Mouse (Mus musculus) hindbrain, embryonic 15.5 days (tissue): ENCODE measurements at regions not wholly inside any gene's neighbourhood (a gene's known extent, or its start where the extent isn't known, plus 50 kb on each side); places are given as distances from the start of the nearest gene placed in this dataset.

Source experiments
- ATAC-seq: fragments of 200-750 bp; cut with Nextera tagmentation; 2 replicates; pipeline ENCODE4 v1.8.0; 2017; ENCODE audit warnings: low read depth, moderate number of reproducible peaks, moderate TSS enrichment; ENCODE audit not compliant: low FRiP score
- H3K27ac ChIP-seq: fragments of 300-500 bp; sonication (generic); replicated peaks from 2 replicates; pipeline ENCODE4 v1.5.1; 2015; ENCODE audit warnings: mild to moderate bottlenecking, inconsistent platforms
- H3K27me3 ChIP-seq: fragments of 300-500 bp; sonication (generic); 2 replicates; pipeline ENCODE4 v1.6.1; 2015; ENCODE audit warnings: control low read depth, inconsistent platforms
- H3K36me3 ChIP-seq: fragments of 300-500 bp; sonication (generic); 2 replicates; pipeline ENCODE4 v1.6.1; 2015; ENCODE audit warnings: control low read depth, inconsistent platforms
- H3K4me1 ChIP-seq: fragments of 300-500 bp; sonication (generic); replicated peaks from 2 replicates; pipeline ENCODE4 v1.6.1; 2015; ENCODE audit warnings: control low read depth, inconsistent platforms
- H3K4me2 ChIP-seq: fragments of 300-500 bp; sonication (generic); 2 replicates; pipeline ENCODE4 v1.6.1; 2015; ENCODE audit warnings: moderate library complexity, mild to moderate bottlenecking, inconsistent platforms
- H3K4me3 ChIP-seq: fragments of 300-500 bp; sonication (generic); 2 replicates; pipeline ENCODE4 v1.5.1; 2015; ENCODE audit warnings: mild to moderate bottlenecking, inconsistent platforms
- H3K9ac ChIP-seq: fragments of 300-500 bp; sonication (generic); 2 replicates; pipeline ENCODE4 v1.6.1; 2015; ENCODE audit warnings: inconsistent platforms
- H3K9me3 ChIP-seq: fragments of 300-500 bp; sonication (generic); 2 replicates; pipeline ENCODE4 v1.6.1; 2016; ENCODE audit warnings: control low read depth, inconsistent platforms
- WGBS: fragments of 180-500 bp; shearing (Covaris S2); methylation state at CpG from one replicate; pipeline ENCODE4 v1.1.7; 2015; 5-methylcytosine and 5-hydroxymethylcytosine counted together

- no peak for ATAC-seq
- Histone ChIP-seq H3K4me1 (no peaks in the 10 kb centered on the region), H3K4me2 (no peak overlapping the region), H3K36me3 (no peaks in the 10 kb centered on the region), H3K9me3 (no peaks in the 10 kb centered on the region), H3K4me3 (no peak overlapping the region), H3K9ac (no peak overlapping the region), H3K27me3 (no peaks in the 10 kb centered on the region), H3K27ac (no peak overlapping the region)
- 51% methylated on average over 3 of the region's 3 CpGs for WGBS
These were observed 938.3 kb upstream of the 2610301B20Rik start for GRCm38 (mm10) chr4:9935949-9936348.

- Histone ChIP-seq H3K9ac (no peak overlapping the region), H3K9me3 (no peaks in the 10 kb centered on the region), H3K27ac (no peak overlapping the region), H3K4me2 (no peak overlapping the region), H3K36me3 (no peaks in the 10 kb centered on the region), H3K27me3 (no peaks in the 10 kb centered on the region), H3K4me1 (no peaks in the 10 kb centered on the region), H3K4me3 (no peak overlapping the region)
- ATAC-seq = no peak
- 95% methylated on average over 4 of the region's 4 CpGs for WGBS
These were observed 922.9 kb upstream of the 2610301B20Rik start for GRCm38 (mm10) chr4:9951441-9951840.

DNA sequence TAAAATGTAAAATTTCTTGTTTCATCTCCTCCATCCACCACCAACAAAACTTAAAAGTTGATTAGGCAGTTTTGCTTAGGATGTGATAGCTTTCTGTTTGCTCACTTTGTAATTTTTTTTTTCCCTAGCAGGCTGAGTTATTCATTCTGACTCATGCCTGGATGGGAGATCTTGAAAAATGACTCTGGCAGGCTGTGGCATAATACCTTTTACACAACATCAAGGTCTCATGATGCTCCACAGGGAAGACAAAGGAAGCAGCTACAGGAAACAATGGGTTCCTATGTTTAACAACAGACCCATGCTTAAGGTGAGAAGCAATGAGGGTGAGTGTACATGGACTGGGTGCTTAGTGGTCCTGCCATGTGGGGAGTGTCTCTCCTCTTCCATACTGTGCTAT lies 899.7 kb upstream of the 2610301B20Rik start:
- no peaks in the 10 kb centered on the region for H3K9me3 ChIP-seq
- H3K27me3 ChIP-seq = no peaks in the 10 kb centered on the region
- H3K36me3 ChIP-seq = no peaks in the 10 kb centered on the region
- H3K27ac ChIP-seq = no peak overlapping the region
- no peak for ATAC-seq
- H3K9ac ChIP-seq = no peak overlapping the region
- no peak overlapping the region for H3K4me3 ChIP-seq
- no peak overlapping the region for H3K4me2 ChIP-seq
- H3K4me1 ChIP-seq = no peaks in the 10 kb centered on the region

DNA sequence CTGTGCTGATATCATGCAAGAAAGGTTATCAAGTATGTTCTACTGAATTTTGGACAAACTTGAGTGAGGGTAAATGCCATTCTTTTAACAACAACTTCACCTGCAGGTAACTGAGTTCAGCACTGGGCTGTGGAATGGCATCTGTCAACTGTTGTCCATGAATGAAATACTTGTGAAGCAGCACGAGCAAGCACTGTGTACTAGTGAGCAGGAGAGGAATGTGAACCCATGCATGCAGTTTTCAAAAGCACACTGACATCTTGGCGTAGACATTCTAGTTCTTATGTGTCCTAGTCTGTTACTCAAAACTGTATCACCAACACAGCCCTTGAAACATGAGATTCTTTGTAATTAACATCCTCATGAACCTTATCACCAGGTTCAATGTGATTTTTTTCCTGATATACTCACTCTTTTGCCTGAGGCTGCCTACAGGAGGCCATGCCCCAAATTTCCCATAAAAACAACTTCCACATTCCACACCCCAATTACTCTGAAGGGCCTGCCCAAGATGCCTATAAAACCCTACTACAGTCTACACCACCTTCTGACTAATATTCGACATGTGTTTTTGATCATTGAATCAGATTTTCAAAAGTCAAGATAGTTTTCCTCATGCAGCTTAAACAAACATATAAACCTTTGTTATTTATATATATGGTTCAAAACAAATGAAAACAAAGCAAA lies 892.8 kb upstream of the 2610301B20Rik start:
- no peaks in the 10 kb centered on the region for H3K27me3 ChIP-seq
- no peaks in the 10 kb centered on the region for H3K9me3 ChIP-seq
- H3K4me3 ChIP-seq = no peak overlapping the region
- no peak overlapping the region for H3K27ac ChIP-seq
- 90% methylated on average over 3 of the region's 3 CpGs for WGBS
- no peak for ATAC-seq
- H3K4me2 ChIP-seq = no peak overlapping the region
- H3K4me1 ChIP-seq = no peaks in the 10 kb centered on the region
- no peaks in the 10 kb centered on the region for H3K36me3 ChIP-seq
- H3K9ac ChIP-seq = no peak overlapping the region

DNA sequence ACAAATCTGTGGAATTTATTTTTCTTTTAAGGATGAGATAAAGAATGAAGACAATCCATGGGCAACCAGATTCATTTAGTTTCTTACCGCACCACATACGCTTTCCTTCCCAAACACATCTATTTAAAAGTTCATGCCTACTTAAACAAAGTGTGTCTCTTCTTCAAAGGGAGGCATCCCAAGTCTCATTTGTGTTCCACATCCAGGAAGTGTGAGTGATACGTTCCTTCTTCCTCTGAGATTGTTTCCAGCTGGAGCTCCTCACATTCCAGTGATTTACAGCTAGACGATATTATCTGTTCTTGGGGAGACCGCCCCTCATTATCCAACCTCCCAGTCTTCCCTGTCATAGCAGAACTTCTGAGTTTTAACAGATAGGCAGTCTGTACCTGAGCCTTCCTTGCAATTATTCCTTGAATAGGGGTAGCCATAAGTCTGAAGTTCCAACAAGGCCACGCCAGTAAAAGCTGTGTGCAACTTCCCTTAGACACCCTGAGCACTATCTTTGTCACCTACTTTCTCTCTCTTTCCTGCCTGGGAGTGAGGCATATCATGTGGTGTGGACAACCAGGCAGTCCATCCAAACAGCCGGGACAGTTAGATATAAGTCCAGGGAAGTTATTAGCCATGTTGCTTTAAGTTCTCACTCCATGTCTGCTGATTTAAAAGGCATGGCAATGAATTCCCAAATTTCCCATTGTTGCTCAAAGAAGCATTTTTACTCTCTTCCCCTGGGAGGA lies 891.3 kb upstream of the 2610301B20Rik start:
- WGBS = 88% methylated on average over 7 of the region's 7 CpGs
- ATAC-seq = no peak

GRCm38 (mm10) chr4:9993871-9994270 lies 880.4 kb upstream of the 2610301B20Rik start:
- no peak overlapping the region for H3K4me3 ChIP-seq
- H3K27ac ChIP-seq = no peak overlapping the region
- 17% methylated on average over 1 of the region's 1 CpGs for WGBS
- no peaks in the 10 kb centered on the region for H3K36me3 ChIP-seq
- H3K9me3 ChIP-seq = peaks cover 4% of the 10 kb centered on the region; the same call in 1 of the 2 replicates
- H3K27me3 ChIP-seq = no peaks in the 10 kb centered on the region
- H3K9ac ChIP-seq = no peak overlapping the region
- no peaks in the 10 kb centered on the region for H3K4me1 ChIP-seq
- no peak overlapping the region for H3K4me2 ChIP-seq
- ATAC-seq = no peak

More for the DNA sequence above, 891.3 kb upstream of the 2610301B20Rik start:
- Histone ChIP-seq H3K27ac (no peak overlapping the region), H3K36me3 (no peaks in the 10 kb centered on the region), H3K9me3 (no peaks in the 10 kb centered on the region), H3K4me2 (no peak overlapping the region), H3K4me1 (no peaks in the 10 kb centered on the region), H3K27me3 (no peaks in the 10 kb centered on the region), H3K9ac (no peak overlapping the region), H3K4me3 (no peak overlapping the region)

- Histone ChIP-seq H3K4me2 (no peak overlapping the region), H3K27ac (no peak overlapping the region), H3K9me3 (peaks cover 4% of the 10 kb centered on the region; the same call in 1 of the 2 replicates), H3K9ac (no peak overlapping the region), H3K36me3 (no peaks in the 10 kb centered on the region), H3K4me3 (no peak overlapping the region), H3K4me1 (no peaks in the 10 kb centered on the region), H3K27me3 (no peaks in the 10 kb centered on the region)
- no peak for ATAC-seq
- WGBS = 62% methylated on average over 1 of the region's 1 CpGs
These were observed 879.8 kb upstream of the 2610301B20Rik start for GRCm38 (mm10) chr4:9994466-9994865.

DNA sequence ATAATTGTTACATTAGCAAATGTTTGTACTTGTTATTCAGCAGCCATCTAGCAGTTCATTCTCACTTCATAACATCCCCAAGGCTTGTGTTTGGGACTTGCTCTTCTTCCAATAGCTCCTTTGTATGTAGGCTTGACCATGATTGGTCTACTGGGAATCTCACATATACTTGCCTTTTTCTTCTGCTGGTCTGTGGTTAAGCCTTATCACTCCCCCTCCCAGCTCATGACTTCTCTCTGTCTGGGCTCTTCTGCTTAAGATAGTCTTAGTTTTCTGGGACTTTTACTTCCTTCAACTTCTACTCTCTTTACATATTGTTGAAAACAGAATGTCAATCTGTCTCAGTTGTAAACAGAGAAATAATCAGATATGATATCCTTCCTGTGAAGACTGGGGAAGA lies 844.0 kb upstream of the 2610301B20Rik start:
- Histone ChIP-seq H3K9ac (no peak overlapping the region), H3K4me2 (no peak overlapping the region), H3K27ac (no peak overlapping the region), H3K9me3 (no peaks in the 10 kb centered on the region), H3K36me3 (no peaks in the 10 kb centered on the region), H3K4me1 (no peaks in the 10 kb centered on the region), H3K4me3 (no peak overlapping the region), H3K27me3 (no peaks in the 10 kb centered on the region)
- ATAC-seq = no peak

- no peak overlapping the region for H3K9ac ChIP-seq
- no peak for ATAC-seq
- H3K4me2 ChIP-seq = no peak overlapping the region
- H3K4me1 ChIP-seq = no peaks in the 10 kb centered on the region
- no peaks in the 10 kb centered on the region for H3K27me3 ChIP-seq
- 27% methylated on average over 3 of the region's 3 CpGs for WGBS
- H3K36me3 ChIP-seq = no peaks in the 10 kb centered on the region
- no peak overlapping the region for H3K27ac ChIP-seq
- no peaks in the 10 kb centered on the region for H3K9me3 ChIP-seq
- H3K4me3 ChIP-seq = no peak overlapping the region
These were observed 842.5 kb upstream of the 2610301B20Rik start for GRCm38 (mm10) chr4:10031764-10032163.

DNA sequence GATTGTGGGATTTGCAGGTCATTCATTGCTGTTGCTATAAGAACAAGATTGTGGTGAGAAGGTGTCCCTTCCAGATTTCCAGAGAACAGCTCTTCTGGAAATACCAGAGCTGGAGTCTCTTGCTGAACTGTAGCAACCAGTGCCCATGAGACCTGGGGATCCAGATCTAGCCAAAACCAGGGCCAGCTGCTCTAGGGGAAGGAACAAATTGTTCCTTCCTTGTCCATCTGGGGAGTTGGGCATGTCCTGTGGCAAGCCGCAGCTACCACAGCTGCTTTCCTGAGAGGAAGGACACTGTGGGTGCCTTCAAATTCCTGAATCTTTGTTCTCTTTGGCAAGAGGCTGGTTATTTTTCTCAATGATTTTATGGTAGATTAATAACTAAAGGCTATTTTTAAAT lies 839.0 kb upstream of the 2610301B20Rik start:
- no peak for ATAC-seq
- 82% methylated on average over 1 of the region's 1 CpGs for WGBS
- H3K27me3 ChIP-seq = no peaks in the 10 kb centered on the region
- no peak overlapping the region for H3K4me2 ChIP-seq
- H3K9ac ChIP-seq = no peak overlapping the region
- no peak overlapping the region for H3K27ac ChIP-seq
- no peaks in the 10 kb centered on the region for H3K4me1 ChIP-seq
- H3K9me3 ChIP-seq = no peaks in the 10 kb centered on the region
- no peak overlapping the region for H3K4me3 ChIP-seq
- H3K36me3 ChIP-seq = no peaks in the 10 kb centered on the region

GRCm38 (mm10) chr4:10041301-10042093 lies 832.8 kb upstream of the 2610301B20Rik start:
- no peak overlapping the region for H3K9ac ChIP-seq
- H3K4me3 ChIP-seq = no peak overlapping the region
- no peak overlapping the region for H3K4me2 ChIP-seq
- H3K27me3 ChIP-seq = no peaks in the 10 kb centered on the region
- no peaks in the 10 kb centered on the region for H3K9me3 ChIP-seq
- H3K27ac ChIP-seq = no peak overlapping the region
- no peak for ATAC-seq
- H3K4me1 ChIP-seq = no peaks in the 10 kb centered on the region
- no peaks in the 10 kb centered on the region for H3K36me3 ChIP-seq
- 75% methylated on average over 2 of the region's 2 CpGs for WGBS

- H3K4me1 ChIP-seq = peaks cover 3% of the 10 kb centered on the region; the same call in 1 of the 2 replicates
- no peaks in the 10 kb centered on the region for H3K36me3 ChIP-seq
- 94% methylated on average over 1 of the region's 1 CpGs for WGBS
- no peak for ATAC-seq
- H3K4me2 ChIP-seq = no peak overlapping the region
- H3K9me3 ChIP-seq = no peaks in the 10 kb centered on the region
- H3K27me3 ChIP-seq = no peaks in the 10 kb centered on the region
- H3K4me3 ChIP-seq = no peak overlapping the region
- no peak overlapping the region for H3K9ac ChIP-seq
- no peak overlapping the region for H3K27ac ChIP-seq
These were observed 825.5 kb upstream of the 2610301B20Rik start for GRCm38 (mm10) chr4:10048770-10049169.
